Mouse (Mus musculus) gastrocnemius, postnatal 36 days (tissue): ENCODE results near the gene Tpm1. TPM values are rescaled to one million over a fixed set of nuclear protein-coding genes. Genes with fewer than 3 reads are reported as not detected.

Experiments used
- DNase-seq, 2 experiments: peaks; one replicate each; pipeline ENCODE4 v3.0.0; 2022
- intact Hi-C: fragments of 180-260 bp; cut with DNase I; formaldehyde crosslinking; loops from one replicate; pipeline ENCODE4 v1.15.1; 2025
- total RNA-seq, 2 experiments: library from RNA; stranded (reverse); gene quantifications; 2 replicates each; pipeline ENCODE4 v1.2.3; 2021

Gene Tpm1
- total RNA-seq, 2 experiments from 2014 or later: 26,294 to 27,735 TPM

GRCm38 (mm10) chr9:67047606-67048482, 1.4 kb downstream of the Tpm1 start:
- intact Hi-C loops: loop anchor here (5.0 kb wide), 1 partner anchor 164 kb away; no protein-coding TSS in a partner anchor
- DNase-seq: no peak

DNA sequence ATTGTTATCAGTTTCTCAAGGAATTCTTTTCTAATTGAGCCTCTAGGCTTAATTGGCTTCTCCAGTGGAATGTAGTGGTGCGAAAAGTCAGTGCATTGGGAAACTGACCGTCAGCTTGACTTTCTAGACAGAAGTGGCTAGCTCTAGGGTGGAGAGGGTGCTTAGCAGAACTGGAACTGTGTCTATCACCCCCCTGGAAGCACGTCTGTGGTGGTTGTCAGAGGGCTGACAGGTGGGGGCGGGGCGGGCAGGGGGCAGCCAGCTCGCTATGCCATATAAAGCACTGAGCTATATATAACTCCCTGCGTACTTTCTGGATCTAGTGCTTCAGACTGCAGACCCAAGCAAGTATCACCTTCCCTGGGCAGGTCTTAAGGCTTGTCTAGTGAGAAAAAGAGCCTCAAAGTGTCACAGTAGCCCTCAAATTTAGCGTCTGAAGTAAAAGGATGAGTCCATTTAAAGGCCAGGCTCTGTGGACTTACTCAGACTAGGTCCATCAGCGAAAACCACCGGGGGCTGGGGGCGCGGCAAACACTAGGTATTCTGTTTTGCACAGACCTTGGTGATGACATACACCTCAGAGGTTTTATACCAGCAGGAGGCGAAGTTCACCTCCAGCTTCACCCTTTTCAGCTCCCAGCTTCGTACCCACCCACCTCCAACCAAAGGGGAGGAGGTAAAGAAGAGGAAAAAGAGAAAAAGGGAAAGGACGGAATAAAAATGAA, 2.2 kb downstream of the Tpm1 start:
- intact Hi-C loops: loop anchor here (5.0 kb wide), 1 partner anchor 165 kb away; no protein-coding TSS in a partner anchor

DNA sequence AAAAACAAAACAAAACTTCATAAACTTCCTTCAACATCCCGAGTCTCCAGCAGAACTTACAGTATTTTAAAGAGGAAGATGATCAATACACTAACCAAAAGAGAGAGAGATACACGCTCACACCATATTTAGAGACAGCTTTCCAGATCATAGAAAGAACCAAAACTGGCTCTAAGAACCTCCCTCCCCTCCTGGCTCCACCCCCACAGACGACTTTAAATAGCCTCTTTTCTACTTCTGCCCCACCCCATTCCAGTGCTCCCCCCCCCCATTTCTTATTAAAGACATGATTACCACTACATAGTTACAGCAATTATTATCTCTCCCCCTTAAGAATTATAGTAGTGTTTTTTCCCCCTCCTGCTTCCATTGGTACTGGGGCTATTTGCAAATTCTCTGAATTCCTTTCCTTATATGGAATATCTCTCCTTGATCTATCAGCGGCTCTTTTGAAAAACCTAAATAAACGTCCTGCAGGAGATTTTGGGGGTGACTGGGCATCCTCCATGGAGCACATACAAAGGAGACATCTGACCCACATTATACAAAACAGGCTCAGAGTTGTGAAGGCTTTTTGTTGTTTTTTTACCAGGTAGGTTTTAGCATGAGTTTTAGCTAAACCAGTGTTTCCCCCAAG, 3.1 kb downstream of the Tpm1 start:
- DNase-seq: no peak
- intact Hi-C loops: loop anchor here (2.0 to 5.0 kb wide), 2 partner anchors 45 to 166 kb away; no protein-coding TSS in a partner anchor

More for the DNA sequence above, 2.2 kb downstream of the Tpm1 start:
- no peak for DNase-seq

GRCm38 (mm10) chr9:67045306-67045675, 3.9 kb downstream of the Tpm1 start:
- intact Hi-C loops: loop anchor here (2.0 to 5.0 kb wide), 2 partner anchors 44 to 167 kb away; no protein-coding TSS in a partner anchor
- no peak for DNase-seq

DNA sequence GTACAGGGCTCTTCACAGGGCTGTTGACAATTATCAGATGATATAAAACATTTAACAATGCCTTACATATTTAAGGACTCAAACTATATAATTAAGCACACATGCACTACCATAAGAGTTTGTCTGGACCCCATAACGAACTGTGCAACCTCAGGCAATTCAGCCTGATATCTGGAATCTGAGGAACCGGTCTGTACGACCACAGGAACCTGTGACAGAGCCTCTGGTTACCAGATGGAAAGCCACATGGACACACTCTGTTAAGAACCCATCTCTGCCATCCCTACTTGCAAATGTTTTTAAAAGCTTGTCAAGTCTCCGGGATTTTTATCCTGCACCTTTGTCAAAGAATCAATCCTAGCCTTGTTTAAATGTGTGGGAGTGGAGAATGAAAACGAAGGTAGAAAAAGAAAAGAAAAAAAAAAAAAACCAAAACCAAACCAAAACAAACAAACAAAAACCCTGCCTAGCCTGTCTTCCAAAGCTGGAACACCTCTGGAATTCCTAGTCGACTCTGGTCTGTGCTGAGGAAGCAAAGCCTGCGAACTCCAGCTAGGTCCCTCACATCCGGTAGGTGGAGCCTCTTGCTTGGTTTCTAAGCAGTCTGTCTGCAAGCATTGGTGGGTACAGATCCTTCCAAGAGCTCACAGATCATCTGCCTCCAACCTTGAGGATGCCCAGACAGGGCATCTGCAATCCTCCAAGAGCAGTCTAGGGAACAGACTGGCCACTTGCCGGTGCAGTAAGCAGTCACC, 4.5 kb downstream of the Tpm1 start:
- intact Hi-C loops: loop anchor here (2.0 to 5.0 kb wide), 2 partner anchors 44 to 168 kb away; no protein-coding TSS in a partner anchor
- DNase-seq: peak in 1 of 2 experiments; percentile 49

GRCm38 (mm10) chr9:67043231-67044199, 5.7 kb downstream of the Tpm1 start:
- peak; percentile 97 to 99 for DNase-seq
- intact Hi-C loops: loop anchor here (2.0 kb wide), 1 partner anchor 43 kb away; no protein-coding TSS in a partner anchor

DNA sequence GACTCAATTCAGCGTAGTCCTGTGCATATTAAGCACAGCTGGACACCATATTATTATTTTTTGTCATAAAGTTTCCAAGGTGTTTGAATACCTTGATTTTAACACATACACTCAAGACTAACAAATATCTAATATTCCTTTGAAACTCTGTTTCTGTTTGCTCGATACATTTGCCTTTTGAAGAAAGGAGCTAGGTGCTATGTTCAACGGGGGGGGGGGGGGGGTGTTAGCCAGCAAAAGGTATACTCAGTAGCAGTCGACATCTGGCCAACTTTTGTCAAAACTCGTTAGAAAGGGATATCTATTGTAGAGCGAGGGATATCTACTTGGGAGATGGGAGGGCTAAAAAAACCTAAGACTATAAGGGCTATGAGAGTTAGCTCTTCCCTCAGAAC, 6.4 kb downstream of the Tpm1 start:
- DNase-seq: no peak

GRCm38 (mm10) chr9:67041840-67042812, 7.1 kb downstream of the Tpm1 start:
- intact Hi-C loops: no loop called here
- DNase-seq: no peak

More for the DNA sequence above, 6.4 kb downstream of the Tpm1 start:
- intact Hi-C loops: no loop called here

GRCm38 (mm10) chr9:67040963-67041839, 8.0 kb downstream of the Tpm1 start:
- intact Hi-C loops: no loop called here
- no peak for DNase-seq

DNA sequence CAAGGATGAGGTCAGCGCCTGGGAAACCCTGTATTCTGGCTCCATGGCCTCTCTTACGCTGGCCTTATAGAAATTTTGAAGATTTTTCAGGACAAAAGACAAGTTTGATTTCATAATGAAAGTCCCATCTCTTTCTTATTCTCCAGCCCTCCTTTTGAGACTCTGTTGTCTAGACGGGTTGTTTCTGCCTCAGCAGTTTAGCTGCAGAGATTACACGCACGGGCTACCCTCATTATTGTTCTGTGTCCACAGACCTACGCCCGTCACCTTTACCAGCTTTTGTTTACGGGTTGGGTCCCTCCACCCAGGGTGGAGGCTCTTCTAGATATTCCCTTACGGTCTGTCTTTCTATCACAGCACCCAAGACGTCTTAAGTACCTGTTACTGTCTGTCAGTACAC, 9.3 kb downstream of the Tpm1 start:
- no peak for DNase-seq
- intact Hi-C loops: no loop called here

GRCm38 (mm10) chr9:67038686-67039085, 10.5 kb downstream of the Tpm1 start:
- intact Hi-C loops: no loop called here
- no peak for DNase-seq

DNA sequence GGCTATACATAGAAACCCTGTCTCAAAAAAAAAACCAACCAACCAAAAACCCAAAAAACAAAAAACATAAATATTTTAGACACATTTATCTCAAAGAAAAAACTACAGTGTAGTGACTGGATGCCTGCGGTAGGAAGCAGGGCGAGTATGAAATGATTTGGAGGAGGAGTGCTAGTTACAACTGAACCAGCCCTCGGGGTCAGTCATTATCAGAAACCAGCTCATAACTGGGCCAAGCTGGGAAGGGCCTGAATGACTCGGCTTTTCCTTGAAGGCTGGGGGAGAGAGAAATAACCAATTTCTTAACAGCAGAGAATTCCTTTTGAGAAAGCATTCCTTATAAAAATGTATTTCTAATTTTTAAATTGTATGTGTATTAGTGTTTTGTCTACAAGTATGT, 11.5 kb downstream of the Tpm1 start:
- DNase-seq: no peak
- intact Hi-C loops: no loop called here

DNA sequence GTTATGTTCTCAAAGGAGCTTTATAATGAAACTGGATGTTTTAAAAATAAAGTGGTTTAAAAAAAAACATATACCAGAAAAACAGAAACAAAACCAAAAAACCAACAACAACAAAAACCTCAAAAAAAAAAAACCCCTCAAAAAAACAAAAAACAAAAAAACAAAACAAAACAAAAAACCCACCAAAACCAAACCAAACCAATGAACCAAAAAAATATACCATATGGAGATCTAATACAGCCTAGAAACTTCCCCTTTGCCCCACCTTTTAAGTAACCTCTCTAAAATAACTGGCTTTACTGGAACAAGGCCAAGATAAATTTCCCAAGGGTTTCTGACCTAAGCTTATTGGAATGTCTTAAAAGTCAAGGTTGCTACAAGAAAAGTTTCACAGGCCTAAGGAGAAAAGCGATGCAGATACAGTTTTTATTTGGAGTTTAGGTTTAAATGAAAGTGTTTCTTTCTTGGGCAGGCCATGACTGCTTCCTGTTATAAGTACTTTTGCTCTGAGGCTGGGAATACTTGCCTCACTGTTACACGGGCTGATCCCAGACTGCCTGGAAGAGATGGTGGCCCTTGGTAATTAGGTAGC, 12.6 kb downstream of the Tpm1 start:
- no peak for DNase-seq
- intact Hi-C loops: no loop called here

DNA sequence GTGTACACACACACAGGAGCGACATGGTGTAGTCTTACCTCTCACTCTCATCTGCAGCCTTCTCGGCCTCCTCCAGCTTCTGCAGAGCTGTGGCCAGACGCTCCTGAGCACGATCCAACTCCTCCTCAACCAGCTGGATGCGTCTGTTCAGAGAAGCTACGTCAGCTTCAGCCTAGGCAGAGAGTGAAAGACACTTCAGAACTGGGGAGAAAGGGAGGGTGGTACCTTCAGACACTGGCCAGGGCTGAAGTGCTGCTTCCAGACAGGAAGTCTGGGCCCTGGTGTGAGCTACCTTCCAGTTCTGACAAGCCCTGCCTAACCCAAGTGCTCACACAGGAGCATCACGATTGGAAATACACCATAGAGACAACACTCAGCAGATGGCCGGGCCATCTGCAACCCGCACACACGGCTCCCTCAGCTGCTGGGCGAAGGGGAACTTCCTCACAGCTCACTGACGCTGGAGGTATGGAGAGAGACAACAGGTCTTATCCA, 13.2 kb downstream of the Tpm1 start:
- intact Hi-C loops: no loop called here
- DNase-seq: no peak

DNA sequence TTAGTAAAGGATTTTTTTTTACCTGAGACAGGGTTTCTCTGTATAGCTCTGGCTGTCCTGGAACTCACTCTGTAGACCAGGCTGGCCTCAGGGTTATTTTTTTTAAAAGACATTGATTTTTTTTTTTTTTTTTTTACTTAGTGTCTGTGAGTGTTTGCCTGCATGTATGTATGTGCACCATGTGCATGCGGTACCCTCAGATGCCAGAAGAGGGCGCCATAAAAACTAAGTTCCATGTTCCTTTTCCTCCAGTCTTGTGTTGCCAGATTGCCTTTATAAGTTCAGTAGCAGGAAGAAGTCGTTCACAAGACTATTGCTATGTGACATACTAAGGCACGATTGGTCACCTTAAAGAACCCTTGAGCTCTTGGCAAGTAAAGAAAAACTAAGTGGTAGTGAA, 14.5 kb downstream of the Tpm1 start:
- no peak for DNase-seq
- intact Hi-C loops: no loop called here

GRCm38 (mm10) chr9:67033016-67033415, 16.2 kb downstream of the Tpm1 start:
- DNase-seq: no peak
- intact Hi-C loops: no loop called here
